Comparison of ENCODE assay signal across 13 mouse cellular contexts in the genomic region with DNA sequence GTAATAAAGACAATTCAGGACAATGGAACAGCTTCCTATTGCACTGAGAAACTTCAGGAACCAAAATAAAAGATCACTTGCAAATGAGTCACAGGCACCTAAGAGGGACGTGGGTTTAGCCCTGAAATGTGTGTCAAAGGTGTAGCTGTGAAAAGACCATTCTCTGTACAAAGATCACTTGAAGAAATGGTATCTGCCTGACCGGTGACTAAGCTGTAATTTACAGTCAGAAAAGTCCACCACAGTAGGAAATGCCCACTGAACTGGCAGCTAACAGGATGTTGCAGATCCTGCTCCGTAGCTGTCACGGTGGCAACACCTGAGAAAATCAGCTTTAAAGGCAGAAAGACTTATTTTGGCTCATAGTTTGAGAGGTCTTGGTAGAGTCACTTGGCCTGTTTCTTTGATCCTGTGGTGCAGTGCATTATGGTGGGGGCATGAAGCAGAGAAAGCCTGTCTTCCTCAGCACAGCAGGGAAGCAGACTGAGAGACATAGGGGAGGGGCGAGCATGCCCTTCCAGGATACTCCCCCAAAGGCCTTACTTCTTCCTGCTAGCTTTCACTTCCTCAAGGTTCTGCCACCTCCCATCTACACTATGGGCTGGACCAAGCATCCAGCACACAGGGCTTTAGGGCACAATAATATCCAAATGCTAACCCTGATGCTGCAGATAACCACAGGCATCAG. TPM values are rescaled to one million over a fixed set of nuclear protein-coding genes. Genes with fewer than 3 reads are reported as not detected.
DNase-seq lines count a peak whose midpoint lies in the region; ATAC-seq and TF ChIP-seq lines count a peak whose summit lies in the region.
"Had no signal": no experiment of that assay in that cellular context is flagged by ENCODE, and none has a peak within 500 bp of the region (broad histone marks: within the 10 kb centered on the region; RNA-seq: fewer than 3 reads in every experiment).

No protein-coding gene starts in this region.

- H3K9ac ChIP-seq in lung, postnatal 0 days (replicated peaks; ENCODE audit: low read depth), result no peak overlapping the region
- H3K9ac ChIP-seq in forebrain, embryonic 12.5 days, result no peak overlapping the region
- H3K9ac ChIP-seq: lung, embryonic 15.5 days had no signal

- ATAC-seq in lung, postnatal 0 days, result 0 out of 2 replicates have a peak, but pooled peaks have one; percentile 12
- no peak for ATAC-seq in G1E (ENCODE audit: extremely low read depth, insufficient number of reproducible peaks, low FRiP score, poor library complexity, severe bottlenecking)
- peak; percentile 80 for ATAC-seq in neutrophil, adult 5-6 weeks (ENCODE audit: extremely low read depth, insufficient number of reproducible peaks, low FRiP score, poor library complexity, severe bottlenecking)
- ATAC-seq in cerebellum, adult (ENCODE audit: insufficient number of reproducible peaks, low FRiP score, low TSS enrichment), result no peak
- ATAC-seq in forebrain, embryonic 12.5 days (ENCODE audit: low FRiP score), result no peak

- peak; percentile 46 for DNase-seq in lung, postnatal 0 days (ENCODE audit: low spot score)
- DNase-seq in lung, postnatal 10 days, result no peak
- peak; percentile 11 for DNase-seq in G1E (ENCODE audit: low spot score)
- peak; percentile 17 for DNase-seq in induced T-regulatory cell, adult 2 months (ENCODE audit: low read depth)
- DNase-seq in cerebellum, adult 2 months, result no peak
- DNase-seq: adrenal gland, postnatal 36 days; cerebellum, postnatal 14 days; heart, postnatal 10 days; kidney, postnatal 10 days had no signal

- WGBS in lung, postnatal 0 days, result 56% methylated on average over 5 of the region's 5 CpGs
- 50% methylated on average over 5 of the region's 5 CpGs for WGBS in cerebellum, adult 2 months
- 71% methylated on average over 5 of the region's 5 CpGs for WGBS in forebrain, embryonic 12.5 days

- no peaks in the 10 kb centered on the region for H3K4me1 ChIP-seq in lung, postnatal 0 days (ENCODE audit: insufficient read depth, low read depth, low read length)
- H3K4me1 ChIP-seq in G1E (ENCODE audit: insufficient read depth, low read depth, low read length), result peaks cover 45% of the 10 kb centered on the region
- H3K4me1 ChIP-seq in cerebellum, adult 2 months (ENCODE audit: control insufficient read depth, insufficient read depth, low read length), result peaks cover 14% of the 10 kb centered on the region
- peaks cover 8% of the 10 kb centered on the region; the same call in 1 of the 2 replicates for H3K4me1 ChIP-seq in forebrain, embryonic 12.5 days

- TF ChIP-seq POLR2A in cerebellum, adult 2 months (IDR thresholded peaks at IDR 0.05; ENCODE audit: borderline replicate concordance, insufficient read depth, low read length), result no peak

- TF ChIP-seq EP300 in lung, postnatal 0 days (IDR thresholded peaks at IDR 0.05), result no peak

- no peak overlapping the region; the same call in 1 of the 2 replicates for H3K27ac ChIP-seq in lung, postnatal 0 days (ENCODE audit: low read length)
- no peak overlapping the region for H3K27ac ChIP-seq in cerebellum, adult 2 months (ENCODE audit: insufficient read depth, low read length)
- H3K27ac ChIP-seq in forebrain, embryonic 12.5 days, result no peak overlapping the region
- H3K27ac ChIP-seq: lung, embryonic 15.5 days had no signal

- H3K36me3 ChIP-seq in lung, postnatal 0 days (ENCODE audit: insufficient read depth, low read length), result no peaks in the 10 kb centered on the region
- peaks cover 34% of the 10 kb centered on the region for H3K36me3 ChIP-seq in G1E (replicated peaks)
- peaks cover 6% of the 10 kb centered on the region for H3K36me3 ChIP-seq in forebrain, embryonic 12.5 days (replicated peaks)
- H3K36me3 ChIP-seq: lung, embryonic 15.5 days had no signal

- no peak overlapping the region for H3K4me2 ChIP-seq in lung, postnatal 0 days (replicated peaks; ENCODE audit: low read depth, low read length)
- no peak overlapping the region for H3K4me2 ChIP-seq in forebrain, embryonic 12.5 days
- H3K4me2 ChIP-seq: lung, embryonic 15.5 days had no signal

- H3K27me3 ChIP-seq in lung, postnatal 0 days (replicated peaks; ENCODE audit: insufficient read depth, low read length), result no peaks in the 10 kb centered on the region
- no peaks in the 10 kb centered on the region for H3K27me3 ChIP-seq in G1E (ENCODE audit: insufficient read depth, low read length)
- H3K27me3 ChIP-seq in cerebellum, adult 2 months (ENCODE audit: control insufficient read depth, insufficient read depth, low read length), result no peaks in the 10 kb centered on the region
- H3K27me3 ChIP-seq in forebrain, embryonic 12.5 days, result no peaks in the 10 kb centered on the region
- H3K27me3 ChIP-seq: lung, embryonic 15.5 days had no signal

- no peak for TF ChIP-seq CTCF in lung, postnatal 0 days (IDR thresholded peaks at IDR 0.05)
- no peak for TF ChIP-seq CTCF in G1E (IDR thresholded peaks at IDR 0.05; ENCODE audit: low read depth, low read length)
- no peak for TF ChIP-seq CTCF in cerebellum, adult 2 months (IDR thresholded peaks at IDR 0.05; ENCODE audit: borderline replicate concordance, insufficient read depth, low read depth, low read length)

- H3K9me3 ChIP-seq in lung, postnatal 0 days (ENCODE audit: low read length), result no peaks in the 10 kb centered on the region
- H3K9me3 ChIP-seq in G1E (replicated peaks), result no peaks in the 10 kb centered on the region
- H3K9me3 ChIP-seq in forebrain, embryonic 12.5 days, result no peaks in the 10 kb centered on the region
- H3K9me3 ChIP-seq: lung, embryonic 15.5 days had no signal

- H3K4me3 ChIP-seq in lung, postnatal 0 days (ENCODE audit: low read depth, low read length), result no peak overlapping the region
- no peak overlapping the region for H3K4me3 ChIP-seq in G1E (ENCODE audit: low read depth, low read length)
- H3K4me3 ChIP-seq in cerebellum, adult 2 months (replicated peaks; ENCODE audit: insufficient read depth, low read depth, low read length), result no peak overlapping the region
- no peak overlapping the region for H3K4me3 ChIP-seq in forebrain, embryonic 12.5 days (replicated peaks)
- H3K4me3 ChIP-seq: lung, embryonic 15.5 days had no signal

RNA-seq across cellular contexts. Expression of gene Phf2, which starts 28.9 kb away (rescaled TPM):
- 5.5 and 5.6 TPM in 2 replicates for polyA plus RNA-seq in lung, postnatal 0 days (2015; fragmentation: Nextera tagmentation; extraction: Ambion mirVana)
- 53.7 and 59.0 TPM in 2 replicates for total RNA-seq in G1E (2014; fragmentation: Nextera tagmentation)
- total RNA-seq in G1E (2017), result 7.0 and 9.6 TPM in 2 replicates
- 45.3 and 49.2 TPM in 2 replicates for polyA plus RNA-seq in G1E (2012)
- 15.7 and 19.0 TPM in 2 replicates for total RNA-seq in neutrophil, adult 5-6 weeks (2017)
- 25.9 and 29.1 TPM in 2 replicates for polyA plus RNA-seq in cerebellum, adult 2 months (2012; rRNA removed)
- 11.9 and 14.7 TPM in 2 replicates for polyA plus RNA-seq in forebrain, embryonic 12.5 days (2016; fragmentation: Nextera tagmentation; extraction: Ambion mirVana)

Comparison
In these comparisons a context has a peak if more than half of its experiments do, and no peak if none do; other contexts are left out.
1. DNase-seq: peak in lung, postnatal 0 days (single experiment), G1E (single experiment) and induced T-regulatory cell, adult 2 months (single experiment); none in lung, postnatal 10 days (single experiment) and cerebellum, adult 2 months (0 of 2).
2. ATAC-seq: peak in lung, postnatal 0 days (single experiment) and neutrophil, adult 5-6 weeks (single experiment); none in G1E (single experiment), cerebellum, adult (single experiment) and forebrain, embryonic 12.5 days (single experiment).